Mouse (Mus musculus): ENCODE data around the gene Chrna7. TPM values are rescaled to one million over a fixed set of nuclear protein-coding genes. Genes with fewer than 3 reads are reported as not detected.

Gene Chrna7
- total RNA-seq (2017): not detected in 3 replicates

DNA sequence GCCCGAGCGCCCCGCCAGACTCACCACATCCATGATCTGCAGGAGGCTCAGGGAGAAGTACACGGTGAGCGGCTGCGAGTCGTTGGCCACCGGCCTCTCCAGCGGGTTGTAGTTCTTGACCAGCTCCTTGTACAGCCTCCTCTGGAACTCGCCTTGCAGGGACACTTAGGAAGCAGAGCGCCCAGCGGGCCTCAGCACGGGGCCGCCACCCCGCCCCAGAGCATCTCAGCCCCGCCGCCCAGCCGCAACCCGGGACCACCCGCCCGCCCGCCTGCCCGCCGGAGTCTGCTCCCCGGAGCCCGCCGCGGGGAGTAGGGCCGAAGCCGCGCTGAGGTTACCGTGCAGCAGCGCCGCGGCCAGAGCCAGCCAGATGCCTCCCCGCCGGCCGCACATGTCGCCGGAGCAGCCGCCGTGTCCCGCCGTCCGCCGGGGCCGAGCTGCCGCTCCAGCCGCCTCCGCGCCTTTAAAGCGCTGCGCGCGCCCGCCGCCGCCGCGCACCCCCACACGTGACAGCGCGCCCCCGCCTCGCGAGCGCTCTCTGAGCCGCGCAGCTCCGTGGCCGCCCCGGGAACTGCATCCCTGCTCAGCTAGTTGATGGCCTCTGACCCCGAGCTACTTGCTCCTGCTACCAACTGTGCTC is at the start of gene Chrna7:
Gene Chrna7, minus strand, starts transcription at position 486 of the 640 bp plus-strand sequence.
- ATAC-seq (replicated peaks; ENCODE audit: insufficient number of reproducible peaks, low FRiP score, low TSS enrichment, poor library complexity, severe bottlenecking): no peak

DNA sequence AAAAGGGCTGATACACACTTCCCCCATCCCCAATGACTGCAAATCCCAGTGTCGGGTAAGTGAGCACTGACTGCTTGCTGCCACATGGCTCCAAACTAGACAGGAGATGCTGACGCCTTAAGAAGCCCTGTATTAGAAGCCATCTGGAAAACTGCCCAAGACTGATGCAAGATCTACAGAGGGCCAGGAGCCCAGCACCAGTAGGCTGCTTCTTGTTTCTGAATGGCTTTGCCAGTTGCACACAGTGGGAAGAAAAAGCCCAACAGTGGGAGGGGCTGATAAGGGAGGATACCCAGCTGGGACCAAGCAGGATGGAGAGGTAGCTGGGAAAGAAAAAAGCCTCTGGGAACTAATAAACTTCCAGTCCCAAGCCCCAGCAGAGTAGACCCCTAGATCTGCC is 37.0 kb upstream of the Chrna7 start:
- no peak for ATAC-seq (replicated peaks; ENCODE audit: insufficient number of reproducible peaks, low FRiP score, low TSS enrichment, poor library complexity, severe bottlenecking)

GRCm38 (mm10) chr7:63237852-63238516 is 25.6 kb upstream of the Chrna7 start:
- no peak for ATAC-seq (replicated peaks; ENCODE audit: insufficient number of reproducible peaks, low FRiP score, low TSS enrichment, poor library complexity, severe bottlenecking)

DNA sequence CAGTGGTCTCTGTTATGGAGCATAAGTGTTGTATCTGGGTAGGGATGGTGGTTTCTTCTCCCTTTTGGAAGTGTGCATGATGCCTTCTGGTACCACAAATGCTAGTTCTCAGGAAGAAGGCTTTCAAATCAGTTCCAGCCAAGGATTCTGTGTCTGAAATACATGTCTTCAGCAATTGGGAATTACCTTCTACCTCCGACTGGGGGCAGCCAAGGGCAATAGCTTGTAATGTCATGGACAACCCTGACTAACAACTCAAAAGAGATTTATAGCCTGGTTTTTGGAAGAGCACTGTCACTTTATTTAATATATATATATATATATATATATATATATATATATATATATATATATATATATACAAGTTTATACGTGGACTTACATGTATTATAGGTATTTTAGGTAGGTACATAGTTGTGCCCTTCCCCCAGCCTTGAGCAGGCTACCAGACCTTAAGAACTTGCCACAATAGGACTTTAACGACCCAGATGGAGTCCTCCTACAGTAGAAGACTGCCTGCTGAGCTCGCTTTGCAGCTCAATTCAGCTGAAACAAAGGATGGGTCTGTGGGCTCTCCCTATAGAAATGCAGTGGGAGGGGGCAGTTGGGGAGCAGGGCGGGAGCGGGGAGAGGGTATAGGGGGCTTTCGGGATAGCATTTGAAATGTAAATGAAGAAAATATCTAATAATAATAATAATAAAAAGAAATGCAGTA is 12.9 kb upstream of the Chrna7 start:
- no peak for ATAC-seq (replicated peaks; ENCODE audit: insufficient number of reproducible peaks, low FRiP score, low TSS enrichment, poor library complexity, severe bottlenecking)

GRCm38 (mm10) chr7:63211641-63212083 is 707 bp downstream of the Chrna7 start:
- no peak for ATAC-seq (replicated peaks; ENCODE audit: insufficient number of reproducible peaks, low FRiP score, low TSS enrichment, poor library complexity, severe bottlenecking)

DNA sequence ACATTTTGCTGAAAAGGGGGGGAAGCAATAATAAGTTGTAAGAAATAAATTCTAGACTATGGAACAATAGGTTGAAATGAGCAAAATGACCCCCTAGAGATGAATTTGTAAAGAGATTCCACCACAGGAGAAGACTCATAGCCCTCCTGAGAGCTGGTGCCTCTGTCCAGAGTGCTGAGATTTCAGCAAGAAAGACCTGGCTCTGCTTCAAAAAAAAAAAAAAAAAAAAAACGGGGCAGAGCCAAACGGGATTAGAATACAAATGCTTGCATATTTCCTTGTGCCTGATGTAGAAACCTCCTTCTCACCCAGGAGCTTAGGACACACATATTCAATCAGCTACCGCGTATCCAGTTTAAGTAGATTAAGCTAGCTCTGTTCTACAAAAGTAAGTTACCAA is 2.9 kb downstream of the Chrna7 start:
- ATAC-seq (replicated peaks; ENCODE audit: insufficient number of reproducible peaks, low FRiP score, low TSS enrichment, poor library complexity, severe bottlenecking): no peak

DNA sequence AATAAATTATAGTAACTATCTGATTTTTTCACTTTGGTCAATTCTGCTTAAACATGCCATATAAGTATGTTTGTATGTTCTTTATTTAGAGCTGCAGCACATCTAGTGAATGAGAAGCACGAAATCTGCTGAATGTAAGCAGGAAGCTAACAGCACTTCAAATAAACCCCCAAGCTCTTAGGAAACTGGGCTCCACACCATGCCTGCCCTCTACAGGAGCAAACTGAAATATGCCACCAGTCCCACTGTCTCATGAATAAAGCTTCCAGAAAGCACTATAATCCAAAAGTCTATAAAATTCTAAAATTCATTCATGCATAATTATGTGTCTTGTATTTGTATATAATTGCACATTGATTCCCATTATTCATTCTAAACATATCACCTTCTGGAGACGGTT is 5.2 kb downstream of the Chrna7 start:
- no peak for ATAC-seq (replicated peaks; ENCODE audit: insufficient number of reproducible peaks, low FRiP score, low TSS enrichment, poor library complexity, severe bottlenecking)

- no peak for ATAC-seq (replicated peaks; ENCODE audit: insufficient number of reproducible peaks, low FRiP score, low TSS enrichment, poor library complexity, severe bottlenecking)
Observed at GRCm38 (mm10) chr7:63195560-63195959, 16.8 kb downstream of the Chrna7 start.

DNA sequence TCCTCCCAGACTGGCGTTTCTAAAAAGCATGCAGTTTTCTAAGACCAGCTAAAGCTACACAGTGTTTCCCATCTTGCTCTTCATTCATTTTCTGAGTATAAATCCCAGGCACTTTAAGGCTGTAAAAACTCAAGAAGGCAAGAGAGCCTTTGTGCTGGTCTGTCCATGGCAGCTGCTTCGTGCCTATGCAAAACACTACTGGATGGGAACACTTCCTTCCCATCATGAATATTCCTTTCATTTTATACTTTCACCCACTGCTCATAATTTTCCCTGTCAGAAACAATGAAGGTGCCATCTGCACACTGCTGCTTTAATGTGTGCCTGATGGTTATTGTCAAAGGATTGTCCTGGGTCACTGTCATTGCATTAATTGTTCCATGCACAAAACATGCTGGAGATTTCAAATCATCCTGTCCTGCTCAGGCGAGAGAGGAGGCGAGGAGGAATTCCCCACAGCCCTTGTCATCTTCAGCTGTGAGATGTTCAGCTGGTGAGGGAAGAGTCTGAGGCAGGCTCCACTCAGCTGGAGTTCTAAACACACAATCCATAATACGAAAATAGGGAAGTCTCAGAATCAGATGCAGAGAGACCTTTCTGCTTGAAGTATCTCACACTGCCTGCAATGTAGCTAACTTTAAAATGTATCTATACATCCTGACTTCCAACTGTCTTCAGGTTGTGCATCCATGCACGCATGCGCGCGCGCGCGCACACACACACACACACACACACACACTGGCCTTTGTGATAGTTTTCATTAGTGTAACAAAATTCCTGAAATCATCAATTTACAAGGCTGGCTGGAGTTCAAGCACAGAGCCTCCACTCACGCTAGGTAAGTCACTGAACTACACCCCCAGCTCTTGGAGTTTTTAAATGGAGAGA is 22.5 kb downstream of the Chrna7 start:
- no peak for ATAC-seq (replicated peaks; ENCODE audit: insufficient number of reproducible peaks, low FRiP score, low TSS enrichment, poor library complexity, severe bottlenecking)

DNA sequence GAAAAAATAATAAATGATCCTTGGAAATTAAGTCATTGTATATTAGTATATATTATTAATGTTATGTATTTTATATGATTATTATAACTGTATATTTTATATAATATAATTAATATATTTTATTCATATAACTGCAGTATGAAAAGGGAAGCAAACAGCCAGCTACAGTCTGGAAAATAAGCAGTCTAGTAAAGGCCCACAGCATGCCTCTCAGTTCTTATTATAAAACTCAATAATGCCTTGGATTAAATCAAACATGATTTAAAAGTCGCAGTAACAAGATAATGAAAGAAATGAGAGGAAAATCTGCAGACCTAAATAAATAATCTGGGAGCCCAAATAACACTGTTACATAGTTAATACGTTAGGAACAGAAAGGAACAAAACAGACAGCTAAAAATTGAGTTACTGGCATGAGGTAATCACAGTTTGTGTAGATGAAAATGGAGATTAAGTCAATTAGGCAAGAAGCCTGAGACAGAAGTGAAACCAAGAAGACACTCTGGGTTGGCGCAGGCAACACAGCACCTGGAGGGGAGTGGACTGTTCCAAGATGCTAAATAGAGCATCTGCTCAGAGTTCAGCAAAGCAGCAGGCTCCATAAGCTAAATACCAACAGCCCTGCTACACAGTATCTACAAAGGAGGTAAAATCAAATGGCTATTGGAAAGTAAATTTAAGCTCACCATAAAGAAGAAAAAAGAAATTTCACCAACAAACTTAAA is 42.1 kb downstream of the Chrna7 start:
- no peak for ATAC-seq (replicated peaks; ENCODE audit: insufficient number of reproducible peaks, low FRiP score, low TSS enrichment, poor library complexity, severe bottlenecking)

DNA sequence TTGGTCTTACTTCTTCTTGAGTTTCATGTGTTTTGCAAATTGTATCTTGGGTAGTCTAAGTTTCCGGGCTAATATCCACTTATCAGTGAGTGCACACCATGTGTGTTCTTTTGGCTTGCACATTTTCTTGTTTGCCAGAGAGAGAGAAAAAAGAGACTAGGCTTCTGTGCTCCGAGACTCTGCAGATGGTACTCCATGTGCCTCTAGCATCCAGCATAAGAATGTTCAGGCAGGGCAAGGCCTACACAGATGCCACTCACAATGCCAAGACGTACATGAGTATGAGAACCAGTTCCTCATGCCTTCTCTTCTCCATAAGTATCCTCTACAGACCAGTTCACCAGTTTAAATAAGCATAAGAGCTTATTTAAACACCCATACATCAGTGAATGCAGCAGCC is 47.8 kb downstream of the Chrna7 start:
- ATAC-seq (replicated peaks; ENCODE audit: insufficient number of reproducible peaks, low FRiP score, low TSS enrichment, poor library complexity, severe bottlenecking): no peak

DNA sequence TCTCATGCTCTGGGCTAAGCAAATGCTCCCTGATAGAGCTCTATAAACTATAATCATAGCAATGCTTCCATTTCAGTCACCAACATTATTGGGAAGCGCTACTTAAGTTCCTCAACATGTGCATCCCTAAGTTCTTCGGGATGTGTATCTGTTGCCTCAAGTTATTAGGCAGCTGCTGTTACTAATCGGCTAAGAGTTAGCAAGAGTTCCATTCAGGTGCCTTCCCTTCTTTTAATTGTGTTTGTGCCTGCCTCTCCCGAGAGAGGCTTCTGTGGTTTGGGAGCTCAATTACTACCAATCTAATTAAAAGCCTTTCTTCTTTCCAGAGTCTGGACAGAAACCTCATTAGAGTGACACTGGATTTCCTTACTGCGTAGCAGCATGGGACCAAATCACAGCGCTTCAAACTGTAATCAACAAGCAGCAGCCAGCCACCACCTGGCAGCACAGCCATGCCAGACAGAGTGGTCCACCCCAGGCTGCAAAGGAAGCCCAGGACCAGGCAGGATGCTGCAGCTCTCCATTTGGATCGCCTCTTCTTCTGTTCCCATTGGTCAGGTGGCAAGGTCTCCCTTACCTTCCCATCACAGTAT is 50.0 kb downstream of the Chrna7 start:
- no peak for ATAC-seq (replicated peaks; ENCODE audit: insufficient number of reproducible peaks, low FRiP score, low TSS enrichment, poor library complexity, severe bottlenecking)

- ATAC-seq (replicated peaks; ENCODE audit: insufficient number of reproducible peaks, low FRiP score, low TSS enrichment, poor library complexity, severe bottlenecking): no peak
Observed at GRCm38 (mm10) chr7:63153239-63153638, 59.1 kb downstream of the Chrna7 start.

- no peak for ATAC-seq (replicated peaks; ENCODE audit: insufficient number of reproducible peaks, low FRiP score, low TSS enrichment, poor library complexity, severe bottlenecking)
Observed at GRCm38 (mm10) chr7:63148740-63149139, 63.6 kb downstream of the Chrna7 start.

GRCm38 (mm10) chr7:63148321-63148720 is 64.0 kb downstream of the Chrna7 start:
- ATAC-seq (replicated peaks; ENCODE audit: insufficient number of reproducible peaks, low FRiP score, low TSS enrichment, poor library complexity, severe bottlenecking): no peak

GRCm38 (mm10) chr7:63122547-63122946 is 89.8 kb downstream of the Chrna7 start:
- no peak for ATAC-seq (replicated peaks; ENCODE audit: insufficient number of reproducible peaks, low FRiP score, low TSS enrichment, poor library complexity, severe bottlenecking)

- no peak for ATAC-seq (replicated peaks; ENCODE audit: insufficient number of reproducible peaks, low FRiP score, low TSS enrichment, poor library complexity, severe bottlenecking)
Observed at GRCm38 (mm10) chr7:63113671-63114070, 98.7 kb downstream of the Chrna7 start.

DNA sequence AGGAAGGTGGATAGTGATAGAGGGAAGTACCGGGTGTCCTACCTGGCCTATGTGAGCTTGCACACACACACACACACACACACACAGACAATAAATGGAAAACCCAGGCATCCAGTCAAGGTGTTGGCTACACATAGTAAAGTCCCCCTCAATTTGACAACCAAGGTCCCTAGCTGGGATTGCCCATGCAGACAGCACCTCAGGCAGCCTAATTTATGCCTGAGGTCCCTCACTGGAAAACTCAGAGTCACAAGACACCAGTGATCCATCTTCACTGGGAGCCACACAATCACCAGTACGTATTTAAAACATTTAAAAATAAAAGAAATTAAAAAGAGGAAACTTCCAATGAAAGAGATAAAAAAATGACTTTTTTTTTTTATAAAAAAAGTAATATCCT is 99.1 kb downstream of the Chrna7 start:
- no peak for ATAC-seq (replicated peaks; ENCODE audit: insufficient number of reproducible peaks, low FRiP score, low TSS enrichment, poor library complexity, severe bottlenecking)

Data from monocyte, adult 5-6 weeks (primary cell).